Mouse (Mus musculus): Measurements from ENCODE around the gene Hoxa6. TPM values are rescaled to one million over a fixed set of nuclear protein-coding genes. Genes with fewer than 3 reads are reported as not detected.

The Hoxa6 gene
- total and polyA plus RNA-seq, 3 experiments = not detected

- Histone ChIP-seq H3K9ac (ENCODE audit: control insufficient read depth, low read depth, low read length, poor library complexity, severe bottlenecking) (no peak overlapping the region), H3K4me3 (ENCODE audit: control insufficient read depth in 1 of 2, insufficient read depth in 1 of 2, low read depth in 2 of 2, low read length in 2 of 2) (no peak overlapping the region), H3K79me2 (ENCODE audit: control insufficient read depth, insufficient read depth, low read length, poor library complexity) (no peaks in the 10 kb centered on the region), H3K27ac (ENCODE audit: control insufficient read depth, low read depth, low read length) (no peak overlapping the region), H3K27me3 (ENCODE audit: control insufficient read depth in 1 of 2, insufficient read depth in 2 of 2, low read length in 2 of 2) (no peaks in the 10 kb centered on the region), H3K36me3 (ENCODE audit: control insufficient read depth in 1 of 2, insufficient read depth in 2 of 2, low read length in 2 of 2) (no peaks in the 10 kb centered on the region), H3K9me3 (replicated peaks; ENCODE audit: insufficient read depth, low read length) (no peaks in the 10 kb centered on the region), H3K4me1 (ENCODE audit: control insufficient read depth in 1 of 2, insufficient read depth in 2 of 2, low read length in 2 of 2) (no peaks in the 10 kb centered on the region)
- DNase-seq (ENCODE audit: low read depth, low spot score) = no peak
- TF ChIP-seq ZMIZ1 (IDR thresholded peaks at IDR 0.05; ENCODE audit: low read depth, low read length) = no peak
- no peak for TF ChIP-seq POLR2AphosphoS2 (IDR thresholded peaks at IDR 0.05; ENCODE audit: low read length)
- no peak for TF ChIP-seq SIN3A (IDR thresholded peaks at IDR 0.05; ENCODE audit: low read length)
- no peak for TF ChIP-seq USF1 (IDR thresholded peaks at IDR 0.05; ENCODE audit: low read depth, low read length)
- no peak for TF ChIP-seq RAD21 (IDR thresholded peaks at IDR 0.05; ENCODE audit: low read depth, low read length)
- no peak for TF ChIP-seq CHD1 (IDR thresholded peaks at IDR 0.05; ENCODE audit: low read depth, low read length)
These were observed 47.0 kb downstream of the Hoxa6 start for GRCm38 (mm10) chr6:52161336-52162092.

- DNase-seq (ENCODE audit: low read depth, low spot score) = no peak
- no peaks in the 10 kb centered on the region for H3K4me1 ChIP-seq (ENCODE audit: control insufficient read depth in 1 of 2, insufficient read depth in 2 of 2, low read length in 2 of 2)
- no peak overlapping the region for H3K4me3 ChIP-seq (ENCODE audit: control insufficient read depth in 1 of 2, insufficient read depth in 1 of 2, low read depth in 2 of 2, low read length in 2 of 2)
- no peaks in the 10 kb centered on the region for H3K36me3 ChIP-seq (ENCODE audit: control insufficient read depth in 1 of 2, insufficient read depth in 2 of 2, low read length in 2 of 2)
- no peaks in the 10 kb centered on the region for H3K9me3 ChIP-seq (replicated peaks; ENCODE audit: insufficient read depth, low read length)
- no peaks in the 10 kb centered on the region for H3K27me3 ChIP-seq (ENCODE audit: control insufficient read depth in 1 of 2, insufficient read depth in 2 of 2, low read length in 2 of 2)
- H3K79me2 ChIP-seq (ENCODE audit: control insufficient read depth, insufficient read depth, low read length, poor library complexity) = no peaks in the 10 kb centered on the region
- H3K9ac ChIP-seq (ENCODE audit: control insufficient read depth, low read depth, low read length, poor library complexity, severe bottlenecking) = no peak overlapping the region
- no peak overlapping the region for H3K27ac ChIP-seq (ENCODE audit: control insufficient read depth, low read depth, low read length)
- TF ChIP-seq ETS1 (IDR thresholded peaks at IDR 0.05; ENCODE audit: low read depth, low read length) = no peak
- no peak for TF ChIP-seq RCOR1 (IDR thresholded peaks at IDR 0.05; ENCODE audit: low read depth, low read length)
- TF ChIP-seq ZNF384 (IDR thresholded peaks at IDR 0.05; ENCODE audit: low read depth, low read length) = no peak
- no peak for TF ChIP-seq CHD2 (IDR thresholded peaks at IDR 0.05; ENCODE audit: low read length)
- TF ChIP-seq JUND (IDR thresholded peaks at IDR 0.05; ENCODE audit: low read depth, low read length) = no peak
- TF ChIP-seq TCF12 (IDR thresholded peaks at IDR 0.05; ENCODE audit: low read depth, low read length) = no peak
- TF ChIP-seq POLR2AphosphoS2 (IDR thresholded peaks at IDR 0.05; ENCODE audit: low read length) = no peak
- no peak for TF ChIP-seq MEF2A (IDR thresholded peaks at IDR 0.05; ENCODE audit: extremely low read depth, insufficient replicate concordance, low read depth, low read length, poor library complexity, severe bottlenecking)
- TF ChIP-seq SMC3 (IDR thresholded peaks at IDR 0.05; ENCODE audit: low read depth, low read length) = no peak
- TF ChIP-seq ZC3H11A (IDR thresholded peaks at IDR 0.05; ENCODE audit: low read depth, low read length) = no peak
- TF ChIP-seq TAL1 (IDR thresholded peaks at IDR 0.05; ENCODE audit: low read length) = no peak
- no peak for TF ChIP-seq RAD21 (IDR thresholded peaks at IDR 0.05; ENCODE audit: low read depth, low read length)
- no peak for TF ChIP-seq NRF1 (IDR thresholded peaks at IDR 0.05; ENCODE audit: insufficient read depth, low read depth, low read length, poor library complexity, severe bottlenecking)
- TF ChIP-seq CTCF (IDR thresholded peaks at IDR 0.05 in 2 of 3, conservative IDR thresholded peaks at IDR 0.05 in 1 of 3; ENCODE audit: control insufficient read depth in 1 of 3, insufficient read depth in 1 of 3, low read depth in 2 of 3, low read length in 3 of 3, poor library complexity in 1 of 3, severe bottlenecking in 1 of 3) = no peak
- no peak for TF ChIP-seq ZMIZ1 (IDR thresholded peaks at IDR 0.05; ENCODE audit: low read depth, low read length)
- TF ChIP-seq POLR2A (IDR thresholded peaks at IDR 0.05; ENCODE audit: control insufficient read depth in 1 of 2, insufficient read depth in 1 of 2, low read depth in 1 of 2, low read length in 2 of 2, poor library complexity in 1 of 2) = no peak
- no peak for TF ChIP-seq USF1 (IDR thresholded peaks at IDR 0.05; ENCODE audit: low read depth, low read length)
These were observed 47.8 kb downstream of the Hoxa6 start for GRCm38 (mm10) chr6:52160511-52161335.

Measured in MEL (cell line).